Mouse (Mus musculus) erythroblast, embryonic 14.5 days (primary cell): ENCODE measurements around the gene Mybph.

Source experiments
- GATA1 ChIP-seq: IDR thresholded peaks from 2 replicates; pipeline ENCODE4 v1.6.1; 2012; ENCODE audit warnings: low read length, inconsistent platforms, mixed read lengths
- TAL1 ChIP-seq: IDR thresholded peaks from 3 replicates; pipeline ENCODE4 v1.6.1; 2012; ENCODE audit warnings: low read length, inconsistent platforms, mixed read lengths

DNA sequence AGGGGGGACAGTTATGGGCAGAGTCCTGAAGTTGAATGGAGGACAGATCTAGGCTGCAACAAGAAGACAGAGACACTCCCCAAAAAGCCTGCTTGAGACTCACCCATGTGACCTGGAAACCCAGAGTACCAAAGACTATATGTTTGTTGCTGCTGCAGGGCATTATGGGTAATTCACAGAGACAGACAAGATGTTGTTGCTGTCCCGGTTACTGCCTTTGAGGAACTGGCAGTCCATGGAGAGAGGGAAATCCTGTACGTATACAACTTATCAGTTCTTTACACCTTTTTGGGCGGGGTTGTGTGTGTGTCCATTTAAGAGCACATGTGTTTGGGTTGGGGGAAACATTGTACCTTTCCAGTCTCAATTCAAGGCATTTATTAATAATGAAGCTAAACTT, 38.4 kb downstream of the Mybph start:
- TF ChIP-seq TAL1 (no peak), GATA1 (no peak)
